Mouse (Mus musculus): ENCODE data around the gene Rgl2. TPM values are rescaled to one million over a fixed set of nuclear protein-coding genes. Genes with fewer than 3 reads are reported as not detected.
"Not testable (repeated sequence)": the region's sequence is repeated elsewhere in the genome, so short reads cannot be mapped to it uniquely, and the experiment has no call there.

The Rgl2 gene
- total and polyA plus RNA-seq, 3 experiments = 24.9 to 43.6 TPM; not detected in 1

DNA sequence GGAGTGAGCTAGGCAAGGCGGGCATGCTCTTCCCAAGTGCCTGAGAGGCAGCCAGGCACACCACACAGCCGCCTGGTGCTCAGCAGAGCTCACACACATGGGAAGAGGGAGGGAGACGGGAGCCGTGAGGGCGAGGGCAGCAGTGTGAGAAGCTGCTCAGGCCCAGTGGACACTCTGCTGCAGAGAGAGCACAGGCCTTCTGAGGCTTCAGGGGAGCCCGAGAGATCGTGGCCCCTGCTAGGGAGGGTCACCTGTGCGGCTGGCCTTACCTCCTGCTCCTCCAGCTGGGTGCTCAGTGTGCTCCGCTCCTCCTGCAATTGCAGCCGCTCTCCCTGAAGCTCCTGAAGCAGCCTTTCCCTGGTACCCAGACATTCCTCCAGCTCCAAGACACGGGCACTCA lies 45.0 kb upstream of the Rgl2 start:
- Histone ChIP-seq H3K4me1 (ENCODE audit: control insufficient read depth in 1 of 2, insufficient read depth in 2 of 2, low read length in 2 of 2) (peaks cover 4 to 14% of the 10 kb centered on the region in 2 experiments), H3K36me3 (ENCODE audit: control insufficient read depth in 1 of 2, insufficient read depth in 2 of 2, low read length in 2 of 2) (peaks cover 2 to 13% of the 10 kb centered on the region in 2 experiments; a peak in 3 of 4 replicates), H3K79me2 (ENCODE audit: control insufficient read depth, insufficient read depth, low read length, poor library complexity) (peaks cover 18% of the 10 kb centered on the region)
- not testable (repeated sequence) for H3K27ac ChIP-seq (ENCODE audit: control insufficient read depth, low read depth, low read length); H3K4me3 ChIP-seq (ENCODE audit: control insufficient read depth in 1 of 2, insufficient read depth in 1 of 2, low read depth in 2 of 2, low read length in 2 of 2); DNase-seq (ENCODE audit: low read depth, low spot score); H3K9ac ChIP-seq (ENCODE audit: control insufficient read depth, low read depth, low read length, poor library complexity, severe bottlenecking); H3K27me3 ChIP-seq (ENCODE audit: control insufficient read depth in 1 of 2, insufficient read depth in 2 of 2, low read length in 2 of 2); H3K9me3 ChIP-seq (replicated peaks; ENCODE audit: insufficient read depth, low read length)

DNA sequence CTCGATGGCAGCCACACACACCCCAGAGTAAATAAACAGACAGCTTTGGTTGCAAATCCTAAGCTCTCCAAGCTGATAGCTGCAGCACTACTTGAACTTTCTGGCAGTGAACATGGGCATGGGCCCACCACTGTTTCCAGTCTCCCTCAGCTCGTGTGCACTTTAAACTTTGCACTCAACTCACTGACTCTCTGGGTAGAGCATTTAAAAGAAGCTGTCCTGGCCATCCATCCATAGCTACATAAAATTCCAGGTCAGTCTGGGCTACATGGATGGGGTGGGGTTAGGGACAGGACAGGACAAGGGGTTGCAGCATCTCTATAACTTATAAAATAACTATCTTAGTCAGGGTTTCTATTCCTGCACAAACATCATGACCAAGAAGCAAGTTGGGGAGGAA lies 41.5 kb upstream of the Rgl2 start:
- not testable (repeated sequence) for H3K9ac ChIP-seq (ENCODE audit: control insufficient read depth, low read depth, low read length, poor library complexity, severe bottlenecking); H3K4me3 ChIP-seq (ENCODE audit: control insufficient read depth in 1 of 2, insufficient read depth in 1 of 2, low read depth in 2 of 2, low read length in 2 of 2); H3K27ac ChIP-seq (ENCODE audit: control insufficient read depth, low read depth, low read length)

DNA sequence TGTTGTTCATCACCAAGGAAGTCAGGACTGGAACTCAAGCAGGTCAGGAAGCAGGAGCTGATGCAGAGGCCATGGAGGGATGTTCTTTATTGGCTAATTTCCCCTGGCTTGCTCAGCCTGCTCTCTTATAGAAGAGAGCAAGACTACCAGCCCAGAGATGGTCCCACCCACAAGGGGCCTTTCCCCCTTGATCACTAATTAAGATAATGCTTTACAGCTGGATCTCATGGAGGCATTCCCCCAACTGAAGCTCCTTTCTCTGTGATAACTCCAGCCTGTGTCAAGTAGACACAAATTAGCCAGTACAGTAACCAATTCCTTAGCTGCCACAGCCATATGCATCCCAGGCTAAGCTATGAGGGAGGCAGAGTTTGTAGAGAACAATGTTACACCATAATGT lies 41.1 kb upstream of the Rgl2 start:
- not testable (repeated sequence) for H3K27me3 ChIP-seq (ENCODE audit: control insufficient read depth in 1 of 2, insufficient read depth in 2 of 2, low read length in 2 of 2); H3K27ac ChIP-seq (ENCODE audit: control insufficient read depth, low read depth, low read length); H3K9ac ChIP-seq (ENCODE audit: control insufficient read depth, low read depth, low read length, poor library complexity, severe bottlenecking); DNase-seq (ENCODE audit: low read depth, low spot score); H3K9me3 ChIP-seq (replicated peaks; ENCODE audit: insufficient read depth, low read length)
- peak overlapping the region in 1 of 2 experiments; percentile 60; a peak in 2 of 4 replicates for H3K4me3 ChIP-seq (ENCODE audit: control insufficient read depth in 1 of 2, insufficient read depth in 1 of 2, low read depth in 2 of 2, low read length in 2 of 2)
- TF ChIP-seq EP300 (IDR thresholded peaks at IDR 0.05; ENCODE audit: low read depth in 1 of 2, low read length in 2 of 2) (peak in 1 of 2 experiments; percentile 30; a peak in 1 of 4 replicates), ETS1 (IDR thresholded peaks at IDR 0.05; ENCODE audit: low read depth, low read length) (peak; percentile 52; the same call in 1 of the 2 replicates), GATA1 (IDR thresholded peaks at IDR 0.05; ENCODE audit: low read depth, low read length) (0 out of 2 replicates have a peak, but pooled peaks have one; percentile 21)
- peaks cover 27% of the 10 kb centered on the region for H3K79me2 ChIP-seq (ENCODE audit: control insufficient read depth, insufficient read depth, low read length, poor library complexity)
- peaks cover 4 to 18% of the 10 kb centered on the region in 2 experiments for H3K4me1 ChIP-seq (ENCODE audit: control insufficient read depth in 1 of 2, insufficient read depth in 2 of 2, low read length in 2 of 2)
- peaks cover 2 to 16% of the 10 kb centered on the region in 2 experiments; a peak in 3 of 4 replicates for H3K36me3 ChIP-seq (ENCODE audit: control insufficient read depth in 1 of 2, insufficient read depth in 2 of 2, low read length in 2 of 2)

More for the DNA sequence above, 41.5 kb upstream of the Rgl2 start:
- not testable (repeated sequence) for H3K27me3 ChIP-seq (ENCODE audit: control insufficient read depth in 1 of 2, insufficient read depth in 2 of 2, low read length in 2 of 2); DNase-seq (ENCODE audit: low read depth, low spot score); H3K9me3 ChIP-seq (replicated peaks; ENCODE audit: insufficient read depth, low read length)
- Histone ChIP-seq H3K79me2 (ENCODE audit: control insufficient read depth, insufficient read depth, low read length, poor library complexity) (peaks cover 27% of the 10 kb centered on the region), H3K4me1 (ENCODE audit: control insufficient read depth in 1 of 2, insufficient read depth in 2 of 2, low read length in 2 of 2) (peaks cover 4 to 18% of the 10 kb centered on the region in 2 experiments), H3K36me3 (ENCODE audit: control insufficient read depth in 1 of 2, insufficient read depth in 2 of 2, low read length in 2 of 2) (peaks cover 2 to 16% of the 10 kb centered on the region in 2 experiments; a peak in 3 of 4 replicates)

DNA sequence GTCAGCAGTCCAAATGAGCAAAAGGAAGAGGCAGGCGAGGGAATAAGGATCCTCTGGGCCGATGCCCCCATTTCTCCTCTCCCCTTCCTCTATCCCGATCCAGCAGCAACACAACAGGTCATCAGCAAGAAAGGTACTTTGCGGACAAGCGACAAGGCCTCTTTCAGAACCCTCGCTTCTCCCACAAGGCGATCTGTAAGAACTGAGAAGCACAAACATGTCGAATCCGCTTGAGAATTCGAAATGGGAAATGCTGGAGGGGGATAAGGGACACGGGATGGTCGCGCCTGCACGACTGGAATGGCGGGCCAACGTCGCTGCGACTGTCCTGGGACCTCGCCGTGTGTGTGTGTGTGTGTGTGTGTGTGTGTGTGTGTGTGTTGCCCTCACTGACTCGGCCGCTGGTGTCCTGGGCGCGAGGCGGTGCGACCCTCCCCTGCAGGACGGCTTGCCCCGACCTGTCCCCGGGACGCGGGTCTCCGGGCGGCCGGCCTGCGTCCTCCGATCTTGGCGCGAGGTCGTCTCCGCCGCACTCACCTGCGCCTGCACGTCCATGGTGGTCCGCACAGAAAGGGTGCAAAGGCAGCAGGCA lies 39.3 kb upstream of the Rgl2 start:
- Histone ChIP-seq H3K4me3 (ENCODE audit: control insufficient read depth in 1 of 2, insufficient read depth in 1 of 2, low read depth in 2 of 2, low read length in 2 of 2) (peak overlapping the region; percentile 50 to 89), H3K27ac (ENCODE audit: control insufficient read depth, low read depth, low read length) (peak overlapping the region; percentile 61), H3K36me3 (ENCODE audit: control insufficient read depth in 1 of 2, insufficient read depth in 2 of 2, low read length in 2 of 2) (peaks cover 2 to 16% of the 10 kb centered on the region in 2 experiments; a peak in 3 of 4 replicates), H3K4me1 (ENCODE audit: control insufficient read depth in 1 of 2, insufficient read depth in 2 of 2, low read length in 2 of 2) (peaks cover 4 to 18% of the 10 kb centered on the region in 2 experiments), H3K9ac (ENCODE audit: control insufficient read depth, low read depth, low read length, poor library complexity, severe bottlenecking) (peak overlapping the region; percentile 84), H3K79me2 (ENCODE audit: control insufficient read depth, insufficient read depth, low read length, poor library complexity) (peaks cover 27% of the 10 kb centered on the region)
- not testable (repeated sequence) for DNase-seq (ENCODE audit: low read depth, low spot score); H3K27me3 ChIP-seq (ENCODE audit: control insufficient read depth in 1 of 2, insufficient read depth in 2 of 2, low read length in 2 of 2); H3K9me3 ChIP-seq (replicated peaks; ENCODE audit: insufficient read depth, low read length)
- TF ChIP-seq E2F4 (IDR thresholded peaks at IDR 0.05; ENCODE audit: borderline replicate concordance, low read depth, low read length) = 0 out of 2 replicates have a peak, but pooled peaks have one; percentile 10
